Mouse (Mus musculus) kidney, postnatal 0 days (tissue): ENCODE data around the gene Otulin. TPM values are rescaled to one million over a fixed set of nuclear protein-coding genes. Genes with fewer than 3 reads are reported as not detected.

Source experiments
- ATAC-seq: fragments of 200-750 bp; cut with Nextera tagmentation; replicated peaks from 2 replicates; pipeline ENCODE4 v1.8.0; 2017; ENCODE audit warnings: low read depth, moderate number of reproducible peaks, moderate TSS enrichment, moderate library complexity; ENCODE audit not compliant: low FRiP score
- DNase-seq: peaks from one replicate; pipeline ENCODE4 v3.0.0-alpha.2; 2016; ENCODE audit warnings: low spot score
- H3K27ac ChIP-seq: fragments of 300-500 bp; sonication (generic); 2 replicates; pipeline ENCODE4 v1.5.1; 2014; ENCODE audit warnings: mild to moderate bottlenecking
- H3K27me3 ChIP-seq: fragments of 300-500 bp; sonication (generic); 2 replicates; pipeline ENCODE4 v1.6.1; 2014; ENCODE audit warnings: low read length, mixed read lengths; ENCODE audit not compliant: insufficient read depth
- H3K36me3 ChIP-seq: fragments of 300-500 bp; sonication (generic); 2 replicates; pipeline ENCODE4 v1.6.1; 2014; ENCODE audit warnings: low read length, mixed read lengths; ENCODE audit not compliant: insufficient read depth
- H3K4me1 ChIP-seq: fragments of 300-500 bp; sonication (generic); replicated peaks from 2 replicates; pipeline ENCODE4 v1.6.1; 2014; ENCODE audit warnings: antibody characterized with exemption, low read length, mixed read lengths; ENCODE audit not compliant: insufficient read depth
- H3K4me2 ChIP-seq: fragments of 300-500 bp; sonication (generic); 2 replicates; pipeline ENCODE4 v1.6.1; 2014; ENCODE audit warnings: mild to moderate bottlenecking, low read length, moderate library complexity, mixed read lengths
- H3K4me3 ChIP-seq: fragments of 300-500 bp; sonication (generic); replicated peaks from 2 replicates; pipeline ENCODE4 v1.5.1; 2014; ENCODE audit warnings: low read depth, low read length
- H3K9ac ChIP-seq: fragments of 300-500 bp; sonication (generic); 2 replicates; pipeline ENCODE4 v1.6.1; 2014; ENCODE audit warnings: low read depth, low read length
- H3K9me3 ChIP-seq: fragments of 300-500 bp; sonication (generic); replicated peaks from 2 replicates; pipeline ENCODE4 v1.6.1; 2016; ENCODE audit warnings: low read length, inconsistent platforms, mixed read lengths
- CTCF ChIP-seq: IDR thresholded peaks from 2 replicates; pipeline ENCODE4 v1.5.1; 2016; ENCODE audit warnings: antibody characterized with exemption, low read depth, mild to moderate bottlenecking, moderate library complexity
- WGBS: fragments of 180-500 bp; shearing (Covaris S2); extraction: QIAGEN DNeasy Blood & Tissue Kit; methylation state at CpG from one replicate; pipeline ENCODE4 v1.1.7; 2014; 5-methylcytosine and 5-hydroxymethylcytosine counted together
- polyA plus RNA-seq: library from polyadenylated mRNA; unstranded; fragments of >200 nt; fragmentation: Nextera tagmentation; extraction: Ambion mirVana; gene quantifications from 2 replicates; pipeline ENCODE4 v1.2.1, GENCODE M21; 2015

Gene Otulin
- polyA plus RNA-seq, 1 experiment from 2014 or later: 41.1 TPM

DNA sequence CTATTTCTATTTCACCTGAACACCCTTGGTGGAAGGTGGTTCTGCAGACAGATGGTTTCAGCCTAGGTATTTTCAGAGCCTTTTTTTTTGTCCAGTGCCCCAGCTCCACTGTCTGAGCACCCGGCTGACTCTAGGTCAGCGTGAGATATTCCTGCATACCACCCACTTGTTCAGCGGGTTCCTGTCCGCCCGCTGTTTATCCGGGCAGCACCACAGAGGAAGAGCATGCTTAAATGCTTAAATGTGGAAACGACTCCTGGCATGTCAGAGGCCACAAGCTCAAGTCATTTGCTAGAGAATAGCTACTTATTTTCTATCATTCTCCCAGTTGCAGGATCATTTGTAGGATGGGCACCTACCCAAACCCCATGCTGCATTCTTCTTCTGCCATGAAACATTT is 122.3 kb downstream of the Otulin start:
- H3K36me3 ChIP-seq: no peaks in the 10 kb centered on the region
- DNase-seq (no peak), ATAC-seq (no peak)
- 90% methylated on average over 7 of the region's 7 CpGs for WGBS
- no peaks in the 10 kb centered on the region for H3K27me3 ChIP-seq
- H3K9ac ChIP-seq: no peak overlapping the region
- H3K9me3 ChIP-seq: no peaks in the 10 kb centered on the region
- no peak overlapping the region for H3K27ac ChIP-seq
- TF ChIP-seq CTCF: no peak
- no peak overlapping the region for H3K4me3 ChIP-seq
- H3K4me2 ChIP-seq: no peak overlapping the region
- H3K4me1 ChIP-seq: no peaks in the 10 kb centered on the region

DNA sequence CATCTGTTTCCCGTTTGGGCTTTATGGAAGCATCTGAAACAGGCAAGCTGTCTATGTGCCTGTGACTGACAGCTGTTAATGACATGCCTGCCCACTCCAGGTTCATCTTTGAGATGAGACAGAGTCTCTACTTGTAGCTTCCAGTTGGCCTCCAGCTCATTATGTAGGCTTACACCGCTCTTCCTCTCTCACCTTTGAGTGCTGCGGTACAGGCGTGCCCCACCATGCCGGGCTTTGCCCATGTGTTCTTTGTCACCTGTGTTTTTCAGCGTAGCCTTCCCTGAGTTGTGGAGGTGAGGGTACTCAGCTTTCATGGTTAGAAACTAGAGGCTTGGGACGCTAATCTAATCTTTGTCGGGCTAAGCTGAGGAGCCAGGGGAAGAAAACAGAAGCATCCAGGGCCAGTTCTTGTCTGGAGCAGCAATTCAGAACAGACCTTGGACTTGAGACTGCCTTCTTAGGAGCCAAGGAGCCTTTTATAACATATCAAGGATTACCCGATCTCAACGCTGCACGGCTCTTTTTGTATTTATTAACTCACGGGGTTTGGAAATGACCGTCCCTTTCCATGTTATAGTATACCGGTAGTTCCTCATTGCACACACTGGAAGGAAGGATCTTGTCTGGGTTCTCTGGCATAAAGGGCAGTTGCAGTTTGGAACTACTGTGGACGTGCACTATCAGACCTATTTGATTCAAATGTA is 123.4 kb downstream of the Otulin start:
- Histone ChIP-seq H3K9ac (no peak overlapping the region), H3K27me3 (no peaks in the 10 kb centered on the region), H3K9me3 (no peaks in the 10 kb centered on the region), H3K4me3 (no peak overlapping the region), H3K36me3 (no peaks in the 10 kb centered on the region), H3K4me2 (no peak overlapping the region), H3K27ac (0 out of 2 replicates have a peak overlapping the region, but pooled peaks have one; percentile 5), H3K4me1 (no peaks in the 10 kb centered on the region)
- TF ChIP-seq CTCF: no peak
- DNase-seq (no peak), ATAC-seq (peak; percentile 67)
- 83% methylated on average over 15 of the region's 15 CpGs for WGBS

DNA sequence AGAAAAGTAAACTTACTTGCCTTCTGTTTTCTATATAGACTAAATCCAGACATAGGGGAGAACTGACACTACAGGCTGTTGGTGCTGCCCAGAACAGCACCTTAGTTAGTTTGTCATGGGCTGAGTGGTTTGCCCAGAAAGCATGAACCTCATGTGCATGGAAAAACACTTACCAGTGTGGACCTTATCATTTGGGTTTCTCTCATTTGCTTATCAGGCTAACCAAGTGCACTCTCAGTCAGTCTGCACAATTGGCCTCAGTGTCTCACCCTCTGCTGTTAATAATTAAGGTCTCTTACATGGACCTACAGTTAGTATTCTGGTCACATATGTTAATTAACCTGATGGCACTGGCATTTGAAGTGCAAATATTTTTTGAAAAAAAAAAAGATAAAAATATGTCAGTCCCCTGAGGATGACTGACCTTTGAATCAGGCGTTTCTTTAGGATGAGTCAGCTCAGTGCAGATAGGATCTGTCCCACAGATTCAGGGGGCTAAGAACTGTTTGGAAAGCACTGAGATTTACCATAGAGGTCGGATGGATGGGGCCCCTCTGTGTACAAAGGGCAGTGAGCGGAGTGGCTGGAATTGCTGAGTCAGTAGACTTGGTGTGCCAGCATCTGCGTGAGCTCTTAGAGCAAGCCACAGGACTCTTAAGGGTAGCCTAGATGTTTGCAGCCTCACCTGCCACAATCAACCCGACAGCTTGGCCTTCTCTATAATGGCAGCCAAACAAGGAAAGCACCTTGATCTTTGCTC is 124.2 kb downstream of the Otulin start:
- Histone ChIP-seq H3K4me3 (no peak overlapping the region), H3K4me1 (no peaks in the 10 kb centered on the region), H3K4me2 (no peak overlapping the region), H3K36me3 (no peaks in the 10 kb centered on the region), H3K27me3 (no peaks in the 10 kb centered on the region), H3K9ac (no peak overlapping the region), H3K27ac (0 out of 2 replicates have a peak overlapping the region, but pooled peaks have one; percentile 5), H3K9me3 (no peaks in the 10 kb centered on the region)
- ATAC-seq (peak; percentile 51; the same call in 1 of the 2 replicates), DNase-seq (no peak)
- no peak for TF ChIP-seq CTCF
- 54% methylated on average over 5 of the region's 5 CpGs for WGBS

DNA sequence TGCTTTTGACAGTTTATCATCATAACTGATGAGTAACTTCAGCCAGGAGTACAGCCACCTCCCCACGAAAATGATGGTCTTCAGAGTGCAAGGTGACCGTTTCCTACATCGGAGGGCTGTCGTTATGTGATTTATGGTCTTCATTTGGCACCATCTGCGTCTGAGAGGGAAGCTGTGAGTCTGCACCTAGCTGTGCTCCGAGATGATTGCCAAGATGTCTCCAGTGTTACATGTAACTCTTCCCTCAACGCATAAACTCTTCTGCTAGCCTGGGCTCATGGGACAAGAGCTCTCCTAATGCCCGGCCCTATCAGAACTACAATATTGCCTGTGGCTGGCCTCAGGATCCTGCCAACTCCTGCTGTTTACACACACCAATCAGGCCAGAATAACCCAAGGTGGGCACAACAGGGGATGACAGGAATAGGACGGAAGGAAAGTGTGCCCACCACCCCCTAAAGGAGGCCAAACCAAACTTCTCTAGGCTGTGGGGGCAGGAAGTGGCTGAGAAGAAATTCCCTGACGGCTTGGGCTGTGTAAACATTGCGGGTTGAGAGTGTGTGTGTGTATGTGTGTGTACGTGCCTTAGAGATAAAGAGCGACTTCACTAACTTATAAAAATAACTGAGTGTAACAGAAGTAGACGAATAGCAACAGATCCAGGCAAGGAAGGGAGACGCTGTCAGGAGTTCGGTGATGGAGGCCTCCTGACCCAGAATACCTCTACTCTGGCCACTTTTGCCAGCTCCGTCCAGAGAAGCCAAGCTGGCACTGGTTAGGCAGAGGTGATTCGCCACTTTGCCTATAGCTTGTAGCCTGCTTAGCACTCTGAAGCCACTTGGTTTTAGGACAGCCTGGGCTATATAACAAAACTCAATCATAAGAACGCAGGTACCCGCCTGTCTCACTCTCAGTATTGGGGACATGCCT is 126.4 kb downstream of the Otulin start:
- no peaks in the 10 kb centered on the region for H3K36me3 ChIP-seq
- H3K9ac ChIP-seq: no peak overlapping the region
- DNase-seq: no peak
- H3K9me3 ChIP-seq: no peaks in the 10 kb centered on the region
- H3K4me2 ChIP-seq: no peak overlapping the region
- no peak for ATAC-seq
- no peak overlapping the region for H3K27ac ChIP-seq
- no peaks in the 10 kb centered on the region for H3K4me1 ChIP-seq
- 46% methylated on average over 20 of the region's 20 CpGs for WGBS
- no peaks in the 10 kb centered on the region for H3K27me3 ChIP-seq
- no peak overlapping the region for H3K4me3 ChIP-seq
- no peak for TF ChIP-seq CTCF

DNA sequence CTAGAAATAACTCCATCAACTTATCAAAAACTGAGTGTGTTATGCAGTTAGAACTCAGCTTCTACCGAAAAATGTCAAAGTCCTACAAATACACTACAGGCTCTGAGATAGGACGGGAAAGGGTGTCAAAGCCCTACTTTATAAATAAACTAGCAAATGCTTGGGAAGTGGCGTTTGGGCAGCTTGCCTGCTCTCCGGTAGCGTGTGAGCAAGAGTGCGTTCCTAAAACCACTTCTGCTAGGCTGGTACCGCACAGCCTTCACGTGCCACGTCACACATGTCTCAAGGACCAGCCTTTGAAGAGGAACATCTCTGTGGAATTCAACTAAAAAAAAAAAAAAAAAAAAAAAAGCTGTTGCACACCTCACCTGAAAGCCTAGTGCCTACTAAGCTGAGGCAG is 127.3 kb downstream of the Otulin start:
- H3K27me3 ChIP-seq: no peaks in the 10 kb centered on the region
- no peaks in the 10 kb centered on the region for H3K9me3 ChIP-seq
- no peaks in the 10 kb centered on the region for H3K4me1 ChIP-seq
- no peak overlapping the region for H3K9ac ChIP-seq
- WGBS: 74% methylated on average over 9 of the region's 9 CpGs
- H3K36me3 ChIP-seq: no peaks in the 10 kb centered on the region
- H3K4me2 ChIP-seq: no peak overlapping the region
- no peak overlapping the region for H3K4me3 ChIP-seq
- no peak for ATAC-seq
- no peak overlapping the region for H3K27ac ChIP-seq
- no peak for DNase-seq
- no peak for TF ChIP-seq CTCF

DNA sequence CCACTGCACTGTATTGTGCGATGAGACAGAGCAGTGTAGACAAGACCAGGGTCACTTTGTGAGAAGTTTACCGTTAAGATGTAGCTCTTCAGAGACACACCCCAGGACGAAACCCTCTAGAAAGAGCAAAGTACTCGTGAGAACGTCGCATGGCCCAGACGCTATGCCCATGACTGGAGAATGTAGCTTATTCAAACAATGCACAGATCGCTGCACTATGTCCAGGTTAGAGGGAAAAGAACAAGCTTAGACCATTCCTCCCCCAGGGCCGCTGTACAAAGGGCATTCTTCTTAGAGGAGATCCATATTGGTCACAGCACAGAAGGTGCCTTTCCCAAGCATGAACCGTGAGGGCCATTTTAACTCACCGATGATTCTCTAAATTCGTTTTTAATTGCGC is 128.2 kb downstream of the Otulin start:
- no peaks in the 10 kb centered on the region for H3K36me3 ChIP-seq
- no peak overlapping the region for H3K4me2 ChIP-seq
- no peak overlapping the region for H3K9ac ChIP-seq
- H3K4me1 ChIP-seq: no peaks in the 10 kb centered on the region
- H3K9me3 ChIP-seq: no peaks in the 10 kb centered on the region
- no peaks in the 10 kb centered on the region for H3K27me3 ChIP-seq
- peak; percentile 41; the same call in 1 of the 2 replicates for ATAC-seq
- no peak overlapping the region for H3K4me3 ChIP-seq
- H3K27ac ChIP-seq: no peak overlapping the region
- TF ChIP-seq CTCF: no peak
- no peak for DNase-seq
- 82% methylated on average over 13 of the region's 13 CpGs for WGBS
